Mouse (Mus musculus) regulatory T cell (primary cell): Measurements from ENCODE around the gene Arhgef38.

Experiments
- in situ Hi-C: fragments of 300-600 bp; cut with MboI, MseI; formaldehyde crosslinking; loops from one replicate; pipeline ENCODE4 v1.15.1; 2025; ENCODE audit warnings: high pct_unique_total_duplicates

Gene Arhgef38

GRCm38 (mm10) chr3:133234821-133235295 is at the start of gene Arhgef38:
Gene Arhgef38, minus strand, starts transcription at chr3:133234949.
- in situ Hi-C loops: loop anchor here (5.0 kb wide), 1 partner anchor 103 kb away; no protein-coding TSS in a partner anchor

GRCm38 (mm10) chr3:133271887-133272286 is 37.1 kb upstream of the Arhgef38 start:
- in situ Hi-C loops: loop anchor here (10.0 kb wide), 1 partner anchor 547 kb away; no protein-coding TSS in a partner anchor

DNA sequence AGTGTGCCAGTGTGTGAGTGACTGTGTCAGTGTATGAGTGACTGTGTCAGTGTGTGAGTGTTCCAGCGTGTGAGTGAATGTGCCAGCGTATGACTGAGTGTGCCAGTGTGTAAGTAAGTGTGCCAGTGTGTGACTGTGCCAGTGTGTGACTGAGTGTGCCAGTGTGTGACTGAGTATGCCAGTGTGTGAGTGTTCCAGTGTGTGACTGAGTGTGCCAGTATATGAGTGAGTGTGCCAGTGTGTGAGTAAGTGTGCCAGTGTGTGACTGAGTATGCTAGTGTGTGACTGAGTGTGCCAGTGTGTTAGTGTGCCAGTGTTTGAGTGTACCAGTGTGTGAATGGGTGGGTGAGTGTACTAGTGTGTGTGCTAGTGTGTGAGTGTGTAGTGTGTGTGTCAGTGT is 24.1 kb upstream of the Arhgef38 start:
- in situ Hi-C loops: no loop called here

DNA sequence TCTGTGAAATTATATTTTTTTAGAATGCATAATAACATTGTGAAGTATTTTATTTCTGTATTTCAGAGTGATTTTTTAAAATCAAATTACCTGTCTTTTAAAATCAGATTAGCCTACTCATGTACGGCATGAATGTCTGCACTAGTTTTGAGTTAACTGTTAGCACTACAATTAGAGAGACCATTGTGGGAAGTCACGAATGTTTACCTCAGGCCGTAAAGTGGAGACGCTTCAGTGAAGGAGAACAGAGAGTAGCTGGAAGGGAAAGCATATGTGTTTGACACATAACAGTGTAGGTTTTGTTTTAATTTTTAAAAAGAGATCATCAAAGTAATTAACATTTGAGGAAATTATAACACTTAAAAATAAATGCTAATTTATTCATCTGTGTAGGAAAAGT is 21.1 kb upstream of the Arhgef38 start:
- in situ Hi-C loops: no loop called here

GRCm38 (mm10) chr3:133244027-133244426 is 9.3 kb upstream of the Arhgef38 start:
- in situ Hi-C loops: loop anchor here (10.0 kb wide), 1 partner anchor 489 kb away; no protein-coding TSS in a partner anchor

GRCm38 (mm10) chr3:133241916-133242315 is 7.2 kb upstream of the Arhgef38 start:
- in situ Hi-C loops: loop anchor here (10.0 kb wide), 1 partner anchor 487 kb away; no protein-coding TSS in a partner anchor

GRCm38 (mm10) chr3:133233993-133234392 is 756 bp downstream of the Arhgef38 start:
- in situ Hi-C loops: no loop called here

DNA sequence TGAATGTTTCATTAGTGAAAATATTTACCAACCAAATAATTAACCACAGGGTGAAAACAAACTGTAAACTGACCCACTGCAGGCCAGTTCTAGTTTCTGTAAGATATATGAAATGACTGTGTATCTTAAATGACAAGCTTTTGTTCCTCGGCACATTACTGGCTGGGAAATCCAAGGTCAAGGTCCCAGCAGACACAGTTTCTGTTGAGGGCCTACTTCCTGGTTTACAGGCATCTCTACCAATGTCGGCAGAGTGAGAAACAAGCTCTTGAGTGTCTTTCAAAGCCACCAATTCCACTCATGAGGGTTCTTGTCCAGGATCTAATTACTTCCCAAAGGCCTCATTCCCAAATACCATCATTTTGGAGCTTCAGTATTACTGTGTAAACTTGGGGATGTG is 4.3 kb downstream of the Arhgef38 start:
- in situ Hi-C loops: no loop called here

GRCm38 (mm10) chr3:133229594-133229993 is 5.2 kb downstream of the Arhgef38 start:
- in situ Hi-C loops: no loop called here

- in situ Hi-C loops: no loop called here
Measured at GRCm38 (mm10) chr3:133227258-133228012, 7.3 kb downstream of the Arhgef38 start.

GRCm38 (mm10) chr3:133218501-133218900 is 16.2 kb downstream of the Arhgef38 start:
- in situ Hi-C loops: no loop called here

DNA sequence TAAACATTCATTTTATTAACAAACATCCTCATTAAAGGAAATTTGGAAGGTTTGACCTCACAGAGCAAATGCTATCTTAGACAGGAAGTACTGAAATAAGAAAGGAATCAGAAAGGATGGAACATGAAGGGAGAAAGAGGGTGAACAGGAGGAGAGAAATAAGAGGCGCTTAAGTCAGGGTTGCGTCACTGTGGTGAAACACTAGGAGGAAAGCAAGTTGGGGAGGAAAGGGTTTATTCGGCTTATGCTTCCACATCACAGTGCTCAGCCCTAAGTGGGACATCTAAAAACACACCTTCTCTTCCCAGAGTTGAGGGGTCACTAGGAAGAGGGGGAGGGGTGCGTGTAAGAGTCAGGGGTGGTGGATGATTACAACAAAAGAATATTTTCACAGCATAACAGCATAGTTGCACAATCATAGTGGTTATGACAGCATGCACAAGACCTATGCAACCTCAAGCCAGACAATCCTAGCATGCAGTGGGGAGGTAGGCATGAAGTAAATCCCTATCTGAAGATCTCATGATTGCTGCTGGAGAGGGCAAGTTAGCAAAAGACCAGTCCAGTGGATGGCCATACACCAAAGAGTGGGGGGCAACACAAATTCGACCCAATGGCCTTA is 19.4 kb downstream of the Arhgef38 start:
- in situ Hi-C loops: no loop called here

DNA sequence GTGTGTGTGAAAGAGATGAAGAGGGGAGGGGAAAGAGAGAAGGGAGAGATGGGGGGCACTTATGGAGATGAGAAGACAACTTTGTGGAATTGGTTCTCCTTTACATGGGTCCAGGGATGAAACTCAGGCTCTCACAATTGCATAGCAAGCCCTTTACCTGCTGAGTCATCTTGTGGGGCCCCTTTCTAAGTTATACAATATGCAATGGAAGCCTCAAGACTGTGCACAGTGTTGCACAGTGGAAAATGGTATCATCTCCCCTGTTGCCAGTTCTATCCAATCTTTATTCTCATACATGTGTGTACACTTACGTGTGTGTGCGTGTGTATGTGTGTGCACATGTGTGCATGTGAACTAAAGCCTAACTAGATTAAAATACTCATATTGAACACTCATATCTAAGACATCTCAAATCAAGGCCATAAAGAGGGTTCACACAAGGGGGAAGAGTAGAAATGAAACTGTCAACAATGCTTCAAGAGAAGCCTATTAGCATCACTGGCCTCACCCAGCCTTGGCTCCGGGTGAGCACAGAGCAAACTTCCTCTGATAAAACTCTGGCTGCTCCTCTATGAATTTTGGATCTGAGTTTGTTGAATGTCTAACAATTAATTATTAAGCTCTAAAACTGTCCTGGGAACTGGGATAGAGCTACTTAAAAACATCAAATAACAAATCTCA is 21.2 kb downstream of the Arhgef38 start:
- in situ Hi-C loops: no loop called here

DNA sequence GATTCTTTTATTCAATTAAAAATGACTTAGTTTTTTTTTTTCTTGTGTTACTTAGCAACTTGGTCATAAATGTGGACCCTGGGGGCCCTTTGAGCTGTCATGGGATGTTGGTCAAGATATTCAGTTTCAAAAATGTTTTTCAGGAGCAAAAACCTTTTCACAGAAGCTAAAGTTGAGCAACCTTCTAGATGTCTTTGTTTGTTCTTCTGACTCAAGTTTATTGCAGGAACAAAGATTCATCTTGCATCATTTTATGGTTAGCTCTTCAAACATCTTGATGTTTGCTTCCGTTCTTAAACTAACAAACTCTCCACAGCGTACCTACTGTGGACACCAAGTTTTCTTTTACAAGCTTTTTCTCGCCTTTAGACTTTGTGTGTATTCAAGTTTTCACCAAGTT is 23.4 kb downstream of the Arhgef38 start:
- in situ Hi-C loops: no loop called here

- in situ Hi-C loops: no loop called here
Measured at GRCm38 (mm10) chr3:133203713-133204112, 31.0 kb downstream of the Arhgef38 start.

DNA sequence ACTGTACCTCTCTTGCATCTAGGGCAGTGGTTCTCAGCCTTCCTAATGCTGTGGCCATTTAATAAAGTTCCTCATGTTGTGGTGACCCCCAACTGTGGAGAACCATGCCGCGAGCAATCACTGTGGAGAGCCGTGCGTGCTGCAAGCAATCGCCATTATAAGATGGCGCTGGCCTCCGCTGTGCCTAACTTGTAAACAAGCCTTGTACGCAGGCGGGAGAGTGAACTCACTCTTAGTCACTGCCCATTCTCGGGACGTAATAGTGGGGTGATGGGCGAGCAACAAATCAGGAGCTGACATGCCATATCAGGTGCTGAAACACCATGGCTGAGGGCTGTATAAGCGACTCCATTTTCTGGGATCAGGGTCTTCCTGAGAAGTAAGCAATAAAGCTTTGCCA is 32.6 kb downstream of the Arhgef38 start:
- in situ Hi-C loops: no loop called here

GRCm38 (mm10) chr3:133188930-133189329 is 45.8 kb downstream of the Arhgef38 start:
- in situ Hi-C loops: no loop called here

- in situ Hi-C loops: no loop called here
Measured at GRCm38 (mm10) chr3:133187524-133187923, 47.2 kb downstream of the Arhgef38 start.

DNA sequence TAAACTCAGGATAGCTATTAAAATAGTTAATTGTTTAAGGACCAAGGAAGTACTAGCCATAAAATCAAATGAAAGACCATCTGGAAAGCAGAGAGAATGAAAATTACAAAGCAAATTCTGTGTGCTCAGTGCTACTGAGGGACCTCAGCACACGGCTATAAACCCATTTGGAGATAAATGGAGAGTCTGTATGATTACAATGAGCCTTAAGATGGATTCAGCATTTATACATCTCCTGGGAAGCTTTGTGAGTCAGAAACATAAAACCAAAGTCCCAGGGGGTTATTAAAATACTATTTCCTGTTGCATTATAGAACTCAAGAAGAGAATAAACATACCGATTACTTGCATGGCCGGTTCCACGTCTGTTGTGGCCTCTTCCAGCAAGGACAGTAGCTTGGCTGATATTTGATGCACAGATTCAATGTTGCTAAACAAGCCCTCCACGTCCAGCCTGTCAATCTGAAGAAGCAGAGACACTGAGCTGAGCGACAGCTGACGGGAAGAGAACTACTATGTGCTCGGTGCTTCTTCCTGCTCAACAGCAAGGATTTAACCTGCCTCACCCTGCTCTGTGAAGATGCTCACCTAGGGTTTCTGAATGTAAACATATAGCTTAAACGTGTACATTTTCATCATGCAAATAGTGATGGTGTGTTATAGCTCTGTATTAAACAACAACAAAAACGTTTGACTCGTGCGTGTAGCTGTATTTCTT is 58.6 kb downstream of the Arhgef38 start:
- in situ Hi-C loops: no loop called here

- in situ Hi-C loops: no loop called here
Measured at GRCm38 (mm10) chr3:133172291-133172690, 62.5 kb downstream of the Arhgef38 start.

GRCm38 (mm10) chr3:133169737-133170136 is 65.0 kb downstream of the Arhgef38 start:
- in situ Hi-C loops: no loop called here

DNA sequence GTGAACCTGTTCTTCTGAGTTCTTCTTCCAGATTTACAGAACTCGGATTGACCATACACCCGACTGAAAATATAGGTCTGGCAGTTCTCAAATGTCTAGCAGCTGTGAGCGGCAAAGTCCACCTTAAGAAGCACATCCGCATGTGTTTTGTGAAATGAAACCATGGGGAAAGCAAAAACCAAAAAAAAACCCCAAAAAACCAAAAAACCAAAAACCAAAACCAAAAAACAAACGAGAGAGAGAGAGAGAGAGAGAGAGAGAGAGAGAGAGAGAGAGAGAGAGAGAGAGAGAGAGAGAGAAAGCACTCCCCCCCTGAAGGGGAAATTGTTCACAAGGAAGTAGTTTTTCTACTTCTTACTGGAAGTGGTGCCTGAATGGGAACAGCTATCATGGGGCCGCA is 67.2 kb downstream of the Arhgef38 start:
- in situ Hi-C loops: no loop called here
